Mouse (Mus musculus): ENCODE measurements around the gene Gapdh.
A peak's percentile ranks its signal among the peaks of the same experiment; 100 is the strongest.

Gene Gapdh

GRCm38 (mm10) chr6:125148926-125149568 lies 17.2 kb downstream of the Gapdh start:
- DNase-seq (ENCODE audit: low read depth), result peak; percentile 82

GRCm38 (mm10) chr6:125148251-125148925 lies 17.9 kb downstream of the Gapdh start:
- no peak for DNase-seq (ENCODE audit: low read depth)

GRCm38 (mm10) chr6:125147329-125147728 lies 18.9 kb downstream of the Gapdh start:
- DNase-seq (ENCODE audit: low read depth), result no peak

- no peak for DNase-seq (ENCODE audit: low read depth)
Observed at GRCm38 (mm10) chr6:125146797-125147196, 19.5 kb downstream of the Gapdh start.

GRCm38 (mm10) chr6:125146148-125146547 lies 20.1 kb downstream of the Gapdh start:
- DNase-seq (ENCODE audit: low read depth), result no peak

GRCm38 (mm10) chr6:125145479-125145951 lies 20.8 kb downstream of the Gapdh start:
- no peak for DNase-seq (ENCODE audit: low read depth)

- DNase-seq (ENCODE audit: low read depth), result peak; percentile 88
Observed at GRCm38 (mm10) chr6:125145001-125145400, 21.3 kb downstream of the Gapdh start, which contains the start of gene Iffo1. Gene Iffo1 (plus strand): TSS chr6:125145241.

- no peak for DNase-seq (ENCODE audit: low read depth)
Observed at GRCm38 (mm10) chr6:125143904-125144303, 22.4 kb downstream of the Gapdh start.

GRCm38 (mm10) chr6:125143128-125143527 lies 23.1 kb downstream of the Gapdh start:
- no peak for DNase-seq (ENCODE audit: low read depth)

- no peak for DNase-seq (ENCODE audit: low read depth)
Observed at GRCm38 (mm10) chr6:125142436-125142835, 23.8 kb downstream of the Gapdh start.

GRCm38 (mm10) chr6:125139747-125140146 lies 26.5 kb downstream of the Gapdh start:
- DNase-seq (ENCODE audit: low read depth), result no peak

GRCm38 (mm10) chr6:125137002-125137671 lies 29.1 kb downstream of the Gapdh start:
- DNase-seq (ENCODE audit: low read depth), result no peak

GRCm38 (mm10) chr6:125132470-125132869 lies 33.8 kb downstream of the Gapdh start:
- no peak for DNase-seq (ENCODE audit: low read depth)

- peak; percentile 69 for DNase-seq (ENCODE audit: low read depth)
Observed at GRCm38 (mm10) chr6:125131302-125132156, 34.7 kb downstream of the Gapdh start, which contains the start of gene Nop2. Gene Nop2 (plus strand): TSS chr6:125131909.

GRCm38 (mm10) chr6:125129710-125130402 lies 36.4 kb downstream of the Gapdh start:
- DNase-seq (ENCODE audit: low read depth), result no peak

GRCm38 (mm10) chr6:125128724-125129123 lies 37.5 kb downstream of the Gapdh start:
- no peak for DNase-seq (ENCODE audit: low read depth)

- DNase-seq (ENCODE audit: low read depth), result no peak
Observed at GRCm38 (mm10) chr6:125119387-125119786, 46.9 kb downstream of the Gapdh start.

- DNase-seq (ENCODE audit: low read depth), result no peak
Observed at GRCm38 (mm10) chr6:125112553-125112952, 53.7 kb downstream of the Gapdh start.

Data from fibroblast of lung, adult 2 months (primary cell).